22 mouse cellular contexts compared by ENCODE assay signal in the genomic region with DNA sequence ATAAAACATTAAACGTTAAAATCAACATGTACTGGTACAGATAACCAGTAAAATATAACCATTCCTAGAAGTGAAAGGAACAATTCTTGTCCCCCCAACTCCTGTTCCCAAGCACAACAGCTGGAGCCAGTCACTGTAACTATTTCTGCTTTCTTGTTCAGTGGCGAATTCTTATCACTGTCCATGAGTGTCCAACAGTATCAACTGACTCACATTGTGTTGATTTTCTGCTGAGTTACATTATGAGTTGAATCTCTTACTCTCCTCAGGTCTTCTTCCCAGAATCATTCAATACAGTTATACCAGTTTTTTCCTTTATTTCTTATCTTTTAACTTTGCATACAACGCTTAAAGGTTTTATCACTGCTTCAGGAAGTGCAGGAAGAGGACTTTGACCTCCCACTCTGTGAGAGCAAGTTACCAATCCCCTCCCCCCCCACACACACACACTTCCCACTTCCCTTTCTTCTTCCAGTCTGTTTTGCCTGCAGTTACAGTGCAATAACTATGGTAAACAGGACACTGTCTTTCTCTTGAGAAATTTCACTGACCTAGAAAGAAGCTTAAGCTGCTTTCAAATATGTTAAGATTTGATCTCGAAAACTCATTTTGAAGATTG.
A peak's percentile ranks its signal among the peaks of the same experiment; 100 is the strongest.
DNase-seq lines count a peak whose midpoint lies in the region; ATAC-seq and TF ChIP-seq lines count a peak whose summit lies in the region.
"Had no signal": no experiment of that assay in that cellular context is flagged by ENCODE, and none has a peak within 500 bp of the region (broad histone marks: within the 10 kb centered on the region; RNA-seq: fewer than 3 reads in every experiment).

No protein-coding gene starts in this region.

- no peak for ATAC-seq in lung, embryonic 14.5 days (ENCODE audit: insufficient read depth)
- no peak for ATAC-seq in lung, postnatal 0 days
- peak; percentile 84 for ATAC-seq in intestine, embryonic 15.5 days
- peak; percentile 58 for ATAC-seq in liver, embryonic 13.5 days (ENCODE audit: low read depth)
- ATAC-seq in erythroid progenitor cell, adult 5-6 weeks (replicated peaks; ENCODE audit: low FRiP score, poor library complexity, severe bottlenecking): no peak
- ATAC-seq: forebrain, postnatal 0 days; Patski had no signal

- no peaks in the 10 kb centered on the region for H3K9me3 ChIP-seq in lung, embryonic 14.5 days (ENCODE audit: low read depth, low read length)
- H3K9me3 ChIP-seq in lung, postnatal 0 days (ENCODE audit: low read length): no peaks in the 10 kb centered on the region
- no peaks in the 10 kb centered on the region for H3K9me3 ChIP-seq in intestine, embryonic 15.5 days
- no peaks in the 10 kb centered on the region for H3K9me3 ChIP-seq in liver, embryonic 13.5 days (replicated peaks)
- H3K9me3 ChIP-seq: embryonic facial prominence, embryonic 15.5 days; forebrain, embryonic 10.5 days; limb, embryonic 13.5 days had no signal

- H3K36me3 ChIP-seq in lung, embryonic 14.5 days (ENCODE audit: insufficient read depth): no peaks in the 10 kb centered on the region
- no peaks in the 10 kb centered on the region for H3K36me3 ChIP-seq in lung, postnatal 0 days (ENCODE audit: insufficient read depth, low read length)
- no peaks in the 10 kb centered on the region for H3K36me3 ChIP-seq in intestine, embryonic 15.5 days
- H3K36me3 ChIP-seq in liver, embryonic 13.5 days: no peaks in the 10 kb centered on the region
- H3K36me3 ChIP-seq: embryonic facial prominence, embryonic 15.5 days; forebrain, embryonic 10.5 days; limb, embryonic 13.5 days had no signal

- no peak for TF ChIP-seq EP300 in lung, postnatal 0 days (IDR thresholded peaks at IDR 0.05)

- H3K4me3 ChIP-seq in lung, embryonic 14.5 days (ENCODE audit: low read depth, low read length): no peak overlapping the region
- no peak overlapping the region for H3K4me3 ChIP-seq in lung, postnatal 0 days (ENCODE audit: low read depth, low read length)
- H3K4me3 ChIP-seq in intestine, embryonic 15.5 days (replicated peaks): no peak overlapping the region
- no peak overlapping the region for H3K4me3 ChIP-seq in liver, embryonic 13.5 days (replicated peaks)
- H3K4me3 ChIP-seq: embryonic facial prominence, embryonic 15.5 days; forebrain, embryonic 10.5 days; limb, embryonic 13.5 days had no signal

- no peaks in the 10 kb centered on the region for H3K4me1 ChIP-seq in lung, embryonic 14.5 days (ENCODE audit: insufficient read depth)
- no peaks in the 10 kb centered on the region for H3K4me1 ChIP-seq in lung, postnatal 0 days (ENCODE audit: insufficient read depth, low read depth, low read length)
- H3K4me1 ChIP-seq in intestine, embryonic 15.5 days (replicated peaks): no peaks in the 10 kb centered on the region
- H3K4me1 ChIP-seq in liver, embryonic 13.5 days (replicated peaks): 0 out of 2 replicates have a peak, but pooled peaks cover 3% of the 10 kb centered on the region
- H3K4me1 ChIP-seq: embryonic facial prominence, embryonic 15.5 days; forebrain, embryonic 10.5 days; limb, embryonic 13.5 days had no signal

- H3K9ac ChIP-seq in lung, embryonic 14.5 days: no peak overlapping the region
- no peak overlapping the region for H3K9ac ChIP-seq in lung, postnatal 0 days (replicated peaks; ENCODE audit: low read depth)
- no peak overlapping the region for H3K9ac ChIP-seq in intestine, embryonic 15.5 days
- H3K9ac ChIP-seq in liver, embryonic 13.5 days: no peak overlapping the region
- H3K9ac ChIP-seq: embryonic facial prominence, embryonic 15.5 days; forebrain, postnatal 0 days; limb, embryonic 13.5 days had no signal

- H3K4me2 ChIP-seq in lung, embryonic 14.5 days: no peak overlapping the region
- H3K4me2 ChIP-seq in lung, postnatal 0 days (replicated peaks; ENCODE audit: low read depth, low read length): no peak overlapping the region
- H3K4me2 ChIP-seq in intestine, embryonic 15.5 days (replicated peaks): no peak overlapping the region
- H3K4me2 ChIP-seq in liver, embryonic 13.5 days: no peak overlapping the region
- H3K4me2 ChIP-seq: embryonic facial prominence, embryonic 15.5 days; limb, embryonic 13.5 days had no signal

- 50% methylated on average over 4 of the region's 4 CpGs for WGBS in lung, embryonic 14.5 days
- 36% methylated on average over 4 of the region's 4 CpGs for WGBS in lung, postnatal 0 days
- 52% methylated on average over 4 of the region's 4 CpGs for WGBS in intestine, embryonic 15.5 days
- 21% methylated on average over 4 of the region's 4 CpGs for WGBS in liver, embryonic 13.5 days (ENCODE audit: insufficient replicate concordance)

- H3K27me3 ChIP-seq in lung, embryonic 14.5 days (ENCODE audit: insufficient read depth, low read length): no peaks in the 10 kb centered on the region
- H3K27me3 ChIP-seq in lung, postnatal 0 days (replicated peaks; ENCODE audit: insufficient read depth, low read length): no peaks in the 10 kb centered on the region
- no peaks in the 10 kb centered on the region for H3K27me3 ChIP-seq in intestine, embryonic 15.5 days (replicated peaks)
- no peaks in the 10 kb centered on the region for H3K27me3 ChIP-seq in liver, embryonic 13.5 days
- H3K27me3 ChIP-seq: embryonic facial prominence, embryonic 15.5 days; limb, embryonic 13.5 days; Patski had no signal

- no peak overlapping the region for H3K27ac ChIP-seq in lung, embryonic 14.5 days (ENCODE audit: low read depth)
- H3K27ac ChIP-seq in lung, postnatal 0 days (ENCODE audit: low read length): no peak overlapping the region
- no peak overlapping the region for H3K27ac ChIP-seq in intestine, embryonic 15.5 days
- no peak overlapping the region for H3K27ac ChIP-seq in liver, embryonic 13.5 days
- H3K27ac ChIP-seq: embryonic facial prominence, embryonic 15.5 days; forebrain, embryonic 10.5 days; limb, embryonic 13.5 days had no signal

- TF ChIP-seq CTCF in lung, embryonic 14.5 days (IDR thresholded peaks at IDR 0.05; ENCODE audit: low read depth): no peak
- TF ChIP-seq CTCF in lung, postnatal 0 days (IDR thresholded peaks at IDR 0.05): no peak

- DNase-seq in lung, embryonic 14.5 days: peak; percentile 31
- DNase-seq in lung, postnatal 0 days (ENCODE audit: low spot score): no peak
- DNase-seq in liver, embryonic 13.5 days: no peak
- DNase-seq in yolk sac, embryonic 10.5 days (ENCODE audit: low spot score): peak; percentile 13
- no peak for DNase-seq in adrenal gland, postnatal 4 days (ENCODE audit: low spot score in 2 of 2)
- DNase-seq: adrenal gland, adult 8-10 months; cerebellum, adult 9-10 months; embryo, embryonic 11 days; forebrain, postnatal 0 days; kidney, adult 9 months; kidney, postnatal 4 days; layer of hippocampus, adult 9-11 months; lung, postnatal 10 days; midbrain, embryonic 14.5 days; right cerebral cortex, postnatal 14 days; spleen, adult 18-20 months had no signal

Comparison
In these comparisons a context has a peak if more than half of its experiments do, and no peak if none do; other contexts are left out.
1. DNase-seq: peak in lung, embryonic 14.5 days (single experiment) and yolk sac, embryonic 10.5 days (single experiment); none in lung, postnatal 0 days (single experiment), liver, embryonic 13.5 days (single experiment) and adrenal gland, postnatal 4 days (0 of 2).
2. ATAC-seq: peak in intestine, embryonic 15.5 days (single experiment) and liver, embryonic 13.5 days (single experiment); none in lung, embryonic 14.5 days (single experiment), lung, postnatal 0 days (single experiment) and erythroid progenitor cell, adult 5-6 weeks (single experiment).